Mouse (Mus musculus): ENCODE measurements around the gene Tff1. TPM values are rescaled to one million over a fixed set of nuclear protein-coding genes. Genes with fewer than 3 reads are reported as not detected.
A peak's percentile ranks its signal among the peaks of the same experiment; 100 is the strongest.

Tff1 gene
- total RNA-seq, 2 experiments from 2014 or later = not detected

GRCm38 (mm10) chr17:31152966-31153499, 12.0 kb downstream of the Tff1 start:
- no peak for DNase-seq

DNA sequence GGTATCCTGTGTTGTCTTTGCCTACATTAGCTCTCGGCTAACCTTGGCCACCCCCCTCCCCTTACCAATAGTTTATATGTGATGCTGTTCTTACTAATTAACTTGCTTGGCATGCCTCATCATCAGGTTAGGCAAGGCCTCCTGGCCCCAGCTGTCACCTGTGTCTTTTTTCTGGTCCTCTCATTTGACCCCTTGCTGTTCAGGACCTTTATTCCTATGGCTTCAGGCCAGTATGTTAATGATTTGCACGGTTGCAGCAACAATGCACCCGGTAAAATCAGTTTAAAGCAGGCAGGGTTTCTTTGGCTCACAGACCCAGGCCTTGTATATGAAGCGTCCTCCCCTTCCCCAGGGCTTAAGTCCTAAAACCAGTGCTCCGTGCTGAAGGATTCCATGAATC, 12.6 kb downstream of the Tff1 start:
- DNase-seq = no peak

DNA sequence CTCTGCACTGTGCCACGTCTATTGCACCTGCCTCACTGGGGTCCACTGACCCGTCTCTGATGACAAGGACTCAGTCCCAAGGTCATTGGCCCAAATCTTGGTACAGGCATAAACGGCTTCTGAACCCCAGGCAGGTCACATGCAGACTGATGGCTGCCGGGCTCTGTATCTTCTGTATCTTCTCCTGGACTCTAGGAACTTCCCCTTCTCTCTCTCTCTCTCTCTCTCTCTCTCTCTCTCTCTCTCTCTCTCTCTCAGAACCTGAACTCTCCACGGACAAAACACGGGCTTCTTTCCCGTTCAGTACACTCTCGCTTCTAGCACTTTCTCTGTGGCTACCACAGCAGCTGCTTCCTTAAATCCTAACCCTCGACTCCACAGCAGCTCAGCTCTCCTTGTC, 19.1 kb downstream of the Tff1 start:
- DNase-seq = no peak

GRCm38 (mm10) chr17:31144040-31145037, 20.7 kb downstream of the Tff1 start, which contains the start of gene Tff2:
Gene Tff2 (minus strand): TSS chr17:31144282.
- DNase-seq = no peak

GRCm38 (mm10) chr17:31142116-31142515, 23.0 kb downstream of the Tff1 start:
- peak; percentile 48 to 63 for DNase-seq

- DNase-seq = peak; percentile 64 to 77
Measured at GRCm38 (mm10) chr17:31138398-31138797, 26.7 kb downstream of the Tff1 start.

- no peak for DNase-seq
Measured at GRCm38 (mm10) chr17:31136821-31137220, 28.3 kb downstream of the Tff1 start.

- no peak for DNase-seq
Measured at GRCm38 (mm10) chr17:31136291-31136690, 28.8 kb downstream of the Tff1 start.

GRCm38 (mm10) chr17:31134913-31135312, 30.2 kb downstream of the Tff1 start:
- DNase-seq = no peak

- no peak for DNase-seq
Measured at GRCm38 (mm10) chr17:31133776-31134175, 31.3 kb downstream of the Tff1 start.

DNA sequence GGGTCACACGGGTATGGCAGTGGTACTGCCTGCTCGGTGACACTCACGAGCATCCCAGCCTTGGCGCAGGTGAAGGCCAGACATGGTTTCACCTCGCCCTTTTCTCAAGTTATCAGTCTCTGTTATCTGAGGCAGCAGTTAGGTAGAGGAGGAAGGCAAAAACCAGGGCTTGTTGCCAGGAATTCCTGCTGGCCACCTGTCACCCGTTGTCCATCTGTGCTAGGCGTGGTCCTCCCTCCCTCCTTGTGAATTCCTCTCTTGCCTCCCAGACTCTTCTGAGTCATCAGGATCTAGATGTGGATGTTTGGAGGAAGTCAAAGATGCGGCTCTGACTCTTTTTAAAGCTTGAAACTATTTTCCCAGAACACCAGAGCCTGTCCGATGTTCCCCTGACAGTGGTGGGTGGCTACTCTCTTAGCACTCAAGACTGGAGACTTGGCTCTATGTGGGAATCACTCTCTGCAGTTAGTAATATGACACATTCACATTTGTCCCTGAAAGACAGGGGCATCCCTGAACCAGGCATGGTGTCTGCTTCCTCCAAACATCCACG, 33.7 kb downstream of the Tff1 start:
- no peak for DNase-seq

DNA sequence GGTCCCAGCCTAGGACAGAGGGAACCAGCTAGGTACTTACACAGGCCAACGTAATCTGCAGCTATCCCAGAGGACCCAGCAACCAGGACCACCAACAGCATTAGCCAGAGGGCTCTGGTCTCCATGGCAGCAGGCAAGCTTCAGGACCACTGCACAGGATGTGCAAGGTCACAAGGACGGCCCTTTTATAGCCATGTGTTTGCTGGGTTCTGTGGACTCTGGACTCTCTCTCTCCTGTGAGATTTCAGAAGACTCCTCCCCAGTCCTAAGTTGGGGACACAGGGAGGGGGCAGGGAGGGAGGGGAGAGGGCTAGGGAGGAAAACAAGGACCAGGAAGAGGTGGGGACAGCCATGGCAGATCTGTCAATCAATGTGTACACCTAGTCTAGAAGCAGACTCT, 35.6 kb downstream of the Tff1 start, which contains the start of gene Tff3:
TSS of gene Tff3 (minus strand) at position 195 of the 400 bp plus-strand sequence.
- DNase-seq = no peak

GRCm38 (mm10) chr17:31128708-31129318, 36.3 kb downstream of the Tff1 start:
- DNase-seq = no peak

- DNase-seq = no peak
Measured at GRCm38 (mm10) chr17:31125548-31126266, 39.4 kb downstream of the Tff1 start.

DNA sequence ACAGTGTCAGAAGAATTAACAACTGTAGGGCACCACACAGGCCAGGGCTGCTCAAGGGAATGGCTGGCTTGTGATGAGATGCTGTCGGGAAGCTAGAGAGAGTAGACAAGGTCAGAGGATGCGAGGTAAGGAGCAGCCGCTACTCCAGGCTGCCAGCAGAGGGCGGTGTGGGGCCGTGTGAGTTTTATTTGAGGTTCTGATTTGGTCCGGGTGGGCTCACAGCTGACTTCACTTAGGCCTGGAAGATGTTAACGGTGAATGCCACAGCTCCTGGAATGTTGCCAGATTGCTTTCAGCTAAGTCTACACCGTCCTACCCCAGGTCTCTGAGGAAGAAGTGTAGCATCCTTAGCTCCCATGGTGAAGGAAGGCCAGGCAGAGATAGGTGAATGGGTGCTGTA, 43.1 kb downstream of the Tff1 start:
- DNase-seq = peak; percentile 24 to 56

DNA sequence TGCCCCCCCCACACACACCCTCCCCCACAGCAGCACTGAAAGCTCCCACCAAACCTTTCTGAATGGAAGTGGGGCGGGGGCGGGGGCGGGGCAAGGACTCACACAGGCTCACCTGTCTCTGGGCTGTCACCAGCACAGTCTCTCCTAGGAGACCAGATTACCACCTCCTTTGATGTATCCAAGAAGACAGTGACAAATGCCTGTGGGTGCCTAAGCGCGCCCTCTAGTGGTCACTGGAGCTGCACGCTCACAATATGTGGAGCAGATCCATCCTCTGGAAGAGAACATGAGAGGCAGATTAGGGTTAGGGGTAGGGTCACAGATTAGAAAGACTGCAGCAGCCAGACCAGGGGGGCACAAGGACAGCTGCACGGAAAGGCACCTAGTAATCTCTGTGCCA, 45.6 kb downstream of the Tff1 start:
- peak; percentile 79 to 83 for DNase-seq

- no peak for DNase-seq
Measured at GRCm38 (mm10) chr17:31117946-31118345, 47.1 kb downstream of the Tff1 start.

GRCm38 (mm10) chr17:31116063-31116462, 49.0 kb downstream of the Tff1 start:
- no peak for DNase-seq

DNA sequence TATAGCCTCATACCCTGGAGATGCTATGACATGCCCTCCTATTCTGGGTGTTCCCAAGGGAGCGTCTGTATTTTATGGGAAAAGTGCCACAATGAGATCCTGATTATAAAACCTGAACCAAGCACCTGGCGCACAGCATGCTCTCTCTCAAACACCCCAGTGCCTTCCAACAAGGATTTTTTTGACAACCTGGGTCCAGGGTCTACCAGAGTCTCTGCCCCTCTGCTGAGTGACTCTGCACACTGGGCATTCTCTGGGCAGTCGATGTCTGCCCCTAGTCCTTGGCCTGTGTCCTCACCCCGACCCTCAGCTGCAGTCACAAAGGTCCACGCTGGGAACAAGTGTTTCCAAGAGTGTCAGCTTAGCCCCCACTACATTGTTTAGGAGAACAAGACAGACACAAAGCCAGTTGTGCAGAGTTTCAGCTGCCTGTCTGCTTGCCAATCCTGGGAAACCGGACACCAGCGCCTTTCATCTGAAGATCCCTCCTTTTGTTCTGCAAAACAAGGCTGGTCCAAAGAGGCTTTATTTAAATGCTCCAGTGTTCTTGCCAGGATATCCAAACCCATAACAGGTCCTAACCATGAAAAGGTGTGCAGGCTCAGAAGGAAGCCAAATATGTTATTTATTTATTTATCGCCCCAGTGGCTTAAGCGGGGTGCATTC, 51.8 kb downstream of the Tff1 start:
- no peak for DNase-seq
